Mouse (Mus musculus): ENCODE results near the gene Fam90a1a.
"Not testable (repeated sequence)": the region's sequence is repeated elsewhere in the genome, so short reads cannot be mapped to it uniquely, and the experiment has no call there.

Gene Fam90a1a

GRCm38 (mm10) chr8:21958414-21958813, at the start of gene Fam90a1a:
TSS of gene Fam90a1a (plus strand) at chr8:21958714.
- DNase-seq, result no peak

- DNase-seq, result no peak
Measured at GRCm38 (mm10) chr8:21911931-21912330, 46.6 kb upstream of the Fam90a1a start.

DNA sequence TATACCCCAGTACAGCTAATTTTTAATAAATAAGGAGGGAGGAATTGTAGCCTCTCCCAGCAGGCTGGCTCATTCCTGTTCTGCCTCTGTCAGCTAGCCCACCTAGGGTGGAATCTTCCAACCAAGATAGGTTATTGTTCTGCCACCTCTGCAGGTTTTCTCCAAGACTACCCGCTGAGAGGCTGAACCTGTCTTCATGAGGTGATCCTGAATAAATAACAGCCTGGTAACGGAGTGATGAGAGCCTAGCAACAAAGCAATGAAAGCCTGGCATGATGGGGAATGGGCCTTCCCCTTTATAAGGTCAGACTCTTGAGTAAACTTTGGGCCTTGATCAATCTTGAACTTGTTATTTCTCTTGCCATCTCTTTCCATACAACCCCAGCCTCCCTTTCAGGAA, 46.0 kb upstream of the Fam90a1a start:
- no peak for DNase-seq

DNA sequence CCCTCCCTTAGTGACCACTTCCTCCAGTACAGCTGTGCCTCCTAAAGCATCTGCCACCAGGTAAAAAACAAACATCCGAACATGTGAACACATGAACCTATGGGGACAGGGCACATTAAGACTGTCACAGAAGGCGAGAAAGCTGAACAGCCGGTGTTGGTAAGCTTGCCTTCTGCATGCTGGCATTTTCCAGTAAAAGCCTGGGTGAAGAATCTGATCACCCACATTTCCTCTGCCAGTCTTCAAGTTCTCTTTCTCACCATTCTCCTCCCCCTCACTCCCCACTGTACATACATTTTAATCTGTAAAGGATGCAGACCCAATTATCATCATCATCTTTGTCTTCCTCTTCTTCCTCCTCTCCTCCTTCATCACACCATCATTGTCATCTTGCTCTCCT, 42.9 kb upstream of the Fam90a1a start:
- no peak for DNase-seq

GRCm38 (mm10) chr8:21930754-21931153, 27.8 kb upstream of the Fam90a1a start:
- DNase-seq, result not testable (repeated sequence)

GRCm38 (mm10) chr8:21932610-21933009, 25.9 kb upstream of the Fam90a1a start, which contains the start of gene Defb15:
TSS of gene Defb15 (minus strand) at chr8:21932710.
- no peak for DNase-seq

GRCm38 (mm10) chr8:21938052-21938451, 20.5 kb upstream of the Fam90a1a start, which contains the start of gene Defb35:
TSS of gene Defb35 (plus strand) at chr8:21938352.
- DNase-seq, result not testable (repeated sequence)

GRCm38 (mm10) chr8:21946462-21946861, 12.1 kb upstream of the Fam90a1a start, which contains the start of gene Defb13:
TSS of gene Defb13 (plus strand) at chr8:21946762.
- DNase-seq, result no peak

DNA sequence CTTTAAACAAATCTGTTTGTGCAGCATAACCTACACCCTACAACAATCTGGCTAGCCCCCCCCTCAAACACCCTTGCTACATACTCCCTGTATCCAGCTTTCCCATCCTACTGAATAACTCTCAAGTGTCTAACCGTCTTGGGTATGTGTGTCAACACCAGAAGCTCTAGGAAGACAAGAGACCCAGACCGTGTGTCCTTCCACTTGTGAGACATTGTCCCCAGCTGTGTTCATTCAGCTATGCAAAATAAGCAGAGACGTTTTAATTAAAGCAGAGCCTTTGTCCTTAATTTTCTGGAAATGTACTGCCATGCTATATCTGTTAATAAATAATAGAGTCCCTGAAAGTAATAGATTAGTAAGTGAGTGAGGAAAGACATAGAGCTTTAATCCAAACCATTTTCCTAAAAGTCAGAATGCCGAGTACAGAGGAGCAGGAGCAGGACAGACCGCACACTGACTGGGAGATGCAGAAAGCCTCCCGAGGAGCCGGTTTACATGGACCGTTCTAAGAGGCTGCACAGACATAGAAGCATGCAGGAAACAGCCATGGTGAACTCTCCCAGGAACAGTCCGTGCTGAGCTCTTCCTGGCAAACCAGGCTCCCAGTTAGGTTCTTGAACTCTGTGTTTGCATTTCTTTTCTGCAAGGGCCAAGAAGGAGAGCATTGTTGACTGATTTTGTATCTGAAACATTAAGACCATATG, 11.1 kb upstream of the Fam90a1a start:
- DNase-seq, result no peak

GRCm38 (mm10) chr8:21955321-21955720, 3.2 kb upstream of the Fam90a1a start:
- DNase-seq, result peak; percentile 4

DNA sequence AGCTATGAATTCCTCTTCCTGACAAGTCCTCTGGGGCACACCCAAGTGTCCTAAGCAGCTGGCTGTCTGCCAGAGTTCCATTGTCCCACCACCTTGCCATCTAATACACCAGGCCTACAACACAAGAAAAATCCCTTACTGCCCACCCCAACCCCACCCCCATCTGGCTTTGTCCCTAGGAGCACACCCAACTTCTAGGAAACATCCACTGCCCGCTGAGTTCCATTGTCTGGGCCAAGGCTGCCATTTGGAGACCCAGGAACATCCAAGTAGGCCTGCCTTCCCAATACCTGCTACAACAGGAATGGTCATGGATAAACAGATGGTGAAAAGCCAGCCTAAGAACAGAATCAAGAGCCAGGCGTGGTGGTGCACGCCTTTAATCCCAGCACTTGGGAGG, 2.2 kb upstream of the Fam90a1a start:
- DNase-seq, result no peak

GRCm38 (mm10) chr8:21966646-21967045, 8.1 kb downstream of the Fam90a1a start:
- DNase-seq, result no peak

DNA sequence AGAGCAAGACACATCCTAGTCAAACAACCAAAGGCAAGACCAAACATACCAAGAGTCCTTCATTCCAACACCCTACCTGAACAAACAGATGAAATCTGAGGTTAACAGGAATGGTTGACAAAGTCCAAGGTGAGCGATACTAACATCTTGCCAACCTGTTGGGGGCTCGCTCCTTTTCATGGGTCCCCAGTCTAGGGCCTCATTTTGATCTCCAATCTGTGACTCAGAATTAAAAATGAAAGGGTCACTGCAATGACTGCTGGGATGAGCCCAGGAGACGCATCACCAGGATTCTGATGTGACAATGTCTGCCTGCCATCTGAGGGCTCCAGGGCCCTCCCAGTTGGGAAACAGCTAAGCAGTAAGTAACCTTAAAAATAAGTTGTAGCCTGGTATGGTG, 11.0 kb downstream of the Fam90a1a start, which contains the start of gene Ccdc70:
Gene Ccdc70, plus strand, starts transcription at position 301 of the 400 bp plus-strand sequence.
- no peak for DNase-seq

DNA sequence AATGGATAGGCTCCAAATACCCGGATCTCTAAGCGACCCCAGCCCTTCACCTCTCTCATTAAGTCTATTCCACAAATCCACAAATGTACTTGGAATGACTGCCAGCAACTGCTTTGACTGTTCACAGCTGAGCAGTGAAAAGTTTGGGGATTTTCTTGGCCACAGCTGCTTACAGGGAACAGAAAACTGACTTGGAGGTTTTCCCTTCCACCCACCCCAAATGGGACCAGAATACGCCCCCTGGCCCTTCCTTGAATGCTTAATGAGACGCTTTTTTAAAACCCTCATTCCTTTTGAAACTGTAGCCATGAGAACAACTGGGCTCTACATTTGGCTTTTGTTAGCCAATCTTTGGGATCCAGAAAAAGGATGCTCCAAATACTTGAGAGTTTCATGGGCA, 19.7 kb downstream of the Fam90a1a start:
- DNase-seq, result no peak

DNA sequence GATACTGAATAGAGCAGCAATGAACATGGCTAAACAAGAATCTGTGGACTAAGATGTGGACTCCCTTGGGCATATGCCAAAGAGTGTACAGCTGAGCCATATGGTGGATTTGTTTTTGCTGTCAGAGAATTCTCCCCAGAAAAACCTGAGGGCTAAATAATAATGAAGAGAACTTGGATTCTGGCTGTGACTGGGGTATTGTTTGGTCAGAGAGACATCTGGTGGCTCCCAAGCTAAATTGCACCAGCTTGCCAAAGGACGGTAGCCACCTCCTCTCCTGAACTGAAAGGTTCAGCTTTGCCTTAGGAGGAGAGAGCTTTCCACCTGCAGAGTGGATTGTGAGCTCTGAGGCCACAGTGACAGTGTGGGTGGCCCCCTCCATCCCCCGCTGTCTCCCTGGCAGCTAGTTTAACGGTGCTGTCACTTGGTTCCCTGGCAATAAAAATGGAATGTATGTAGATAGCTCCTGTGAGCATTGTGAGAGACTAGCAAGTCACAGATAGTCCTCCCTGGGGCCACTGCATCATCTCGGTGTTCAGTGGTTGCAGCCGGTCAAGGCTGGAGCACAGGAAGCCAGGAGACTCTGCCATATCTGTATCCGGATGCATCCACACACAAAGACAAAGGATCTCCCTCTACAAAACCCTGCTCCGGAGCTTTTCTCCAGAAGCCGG, 23.3 kb downstream of the Fam90a1a start:
- peak; percentile 11 for DNase-seq

DNA sequence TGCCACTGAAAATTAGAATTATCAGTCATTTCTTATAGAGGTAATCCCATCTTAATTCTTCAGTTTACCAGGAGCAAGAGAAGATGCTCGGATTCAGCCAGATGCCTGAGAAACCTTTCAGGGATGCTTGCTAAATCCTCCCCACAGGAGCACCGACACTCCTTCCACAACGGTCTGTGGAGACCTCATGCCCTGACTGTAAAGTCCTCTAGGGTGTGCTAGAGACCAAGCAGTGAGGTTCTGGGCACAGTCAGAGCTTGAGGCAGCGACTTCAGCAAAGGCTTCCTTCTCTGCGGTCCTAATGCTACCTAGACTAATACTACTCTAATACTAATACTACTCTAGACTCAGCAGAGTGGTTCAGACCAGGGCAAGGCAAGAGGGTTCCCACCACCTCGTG, 33.7 kb downstream of the Fam90a1a start:
- peak; percentile 37 for DNase-seq

- no peak for DNase-seq
Measured at GRCm38 (mm10) chr8:21995181-21995580, 36.7 kb downstream of the Fam90a1a start.

GRCm38 (mm10) chr8:22004750-22005522, 46.4 kb downstream of the Fam90a1a start:
- no peak for DNase-seq

DNA sequence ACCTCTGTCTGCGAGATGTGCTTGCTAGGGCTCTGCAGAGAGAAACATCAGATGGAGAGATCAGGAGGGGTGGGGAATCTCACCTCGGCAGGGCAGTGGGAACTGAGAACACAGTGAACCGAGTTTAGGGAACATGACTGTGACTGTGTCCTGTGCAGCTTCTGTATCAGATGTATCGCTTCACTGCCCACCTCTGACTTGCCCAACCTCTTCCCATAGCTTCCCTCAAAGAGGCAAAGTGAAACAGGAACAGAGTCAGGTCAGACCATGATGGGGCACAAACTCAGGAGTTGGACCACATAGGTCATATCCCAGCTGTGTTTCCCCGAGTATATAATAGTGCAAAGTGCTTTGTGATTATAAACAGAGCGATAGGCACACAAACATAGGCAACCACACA, 47.9 kb downstream of the Fam90a1a start:
- DNase-seq, result no peak

GRCm38 (mm10) chr8:22009403-22009802, 50.9 kb downstream of the Fam90a1a start:
- DNase-seq, result no peak

GRCm38 (mm10) chr8:22013034-22013707, 54.7 kb downstream of the Fam90a1a start:
- DNase-seq, result no peak
